Mouse (Mus musculus) ES-E14 (cell line): ENCODE results near the gene Ccdc58. TPM values are rescaled to one million over a fixed set of nuclear protein-coding genes. Genes with fewer than 3 reads are reported as not detected.
A peak's percentile ranks its signal among the peaks of the same experiment; 100 is the strongest.

ENCODE experiments used
- DNase-seq: peaks from one replicate; pipeline ENCODE4 v3.0.0-alpha.2; 2013; ENCODE audit warnings: low read depth, low spot score
- H3K27ac ChIP-seq: 2 replicates; pipeline ENCODE4 v1.5.1; 2012; ENCODE audit warnings: low read depth, mild to moderate bottlenecking, low read length, moderate library complexity, mixed read lengths; ENCODE audit not compliant: poor library complexity, insufficient read depth, severe bottlenecking
- H3K36me3 ChIP-seq: 2 replicates; pipeline ENCODE4 v1.6.1; 2012; ENCODE audit warnings: mild to moderate bottlenecking, low read length, moderate library complexity, mixed read lengths; ENCODE audit not compliant: control insufficient read depth, poor library complexity, insufficient read depth, severe bottlenecking
- H3K4me1 ChIP-seq, 2 experiments: fragments of 150-350 bp in 1 of 2; sonication (generic) in 1 of 2; 2 replicates each; pipeline ENCODE4 v1.6.1; 2012; ENCODE audit warnings: low read length in 2 of 2, mild to moderate bottlenecking in 1 of 2, mixed read lengths in 1 of 2; ENCODE audit not compliant: control insufficient read depth in 2 of 2, insufficient read depth in 2 of 2, poor library complexity in 1 of 2
- H3K4me3 ChIP-seq, 2 experiments: fragments of 150-350 bp in 1 of 2; sonication (generic) in 1 of 2; 2 replicates each; pipeline ENCODE4 v1.5.1; 2012; ENCODE audit warnings: low read length in 2 of 2, low read depth in 1 of 2, mild to moderate bottlenecking in 1 of 2, mixed read lengths in 1 of 2; ENCODE audit not compliant: insufficient read depth in 1 of 2, poor library complexity in 1 of 2, severe bottlenecking in 1 of 2
- H3K9ac ChIP-seq: 2 replicates; pipeline ENCODE4 v1.6.1; 2012; ENCODE audit warnings: low read depth, mild to moderate bottlenecking, low read length, mixed read lengths; ENCODE audit not compliant: poor library complexity, insufficient read depth, severe bottlenecking
- H3K9me3 ChIP-seq: fragments of 150-350 bp; sonication (generic); 2 replicates; pipeline ENCODE4 v1.6.1; 2012; ENCODE audit warnings: low read depth, mild to moderate bottlenecking, low read length; ENCODE audit not compliant: control insufficient read depth, insufficient read depth
- CHD2 ChIP-seq: IDR thresholded peaks from 2 replicates; pipeline ENCODE4 v1.6.1; 2014; ENCODE audit warnings: mild to moderate bottlenecking, low read depth, low read length, inconsistent platforms
- HCFC1 ChIP-seq: IDR thresholded peaks from 2 replicates; pipeline ENCODE4 v1.6.1; 2012; ENCODE audit warnings: low read length, inconsistent platforms, borderline replicate concordance; ENCODE audit not compliant: insufficient read depth
- MAFK ChIP-seq: IDR thresholded peaks from 2 replicates; pipeline ENCODE4 v1.6.1; 2014; ENCODE audit warnings: mild to moderate bottlenecking, low read depth, low read length, inconsistent platforms; ENCODE audit not compliant: insufficient read depth
- ZC3H11A ChIP-seq: IDR thresholded peaks from 2 replicates; pipeline ENCODE4 v1.6.1; 2012; ENCODE audit warnings: low read depth, mild to moderate bottlenecking, inconsistent platforms, low read length, borderline replicate concordance
- ZNF384 ChIP-seq: IDR thresholded peaks from 2 replicates; pipeline ENCODE4 v1.6.1; 2012; ENCODE audit warnings: low read depth, low read length, inconsistent platforms
- in situ Hi-C, 2 experiments: fragments of 600-800 bp; cut with MboI; formaldehyde crosslinking; loops; one replicate each; pipeline ENCODE4 v1.15.1; 2025; ENCODE audit warnings: low sequenced_read_pairs in 2 of 2, inconsistent platforms in 1 of 2; ENCODE audit not compliant: unreplicated experiment in 2 of 2
- total RNA-seq: library from RNA; depleted of rRNA; stranded (reverse); fragments of 300-350 nt; gene quantifications from 2 replicates; pipeline ENCODE4 v1.2.3, GENCODE M21; 2012

Ccdc58 gene
- total RNA-seq, 1 experiment, result 185 TPM

DNA sequence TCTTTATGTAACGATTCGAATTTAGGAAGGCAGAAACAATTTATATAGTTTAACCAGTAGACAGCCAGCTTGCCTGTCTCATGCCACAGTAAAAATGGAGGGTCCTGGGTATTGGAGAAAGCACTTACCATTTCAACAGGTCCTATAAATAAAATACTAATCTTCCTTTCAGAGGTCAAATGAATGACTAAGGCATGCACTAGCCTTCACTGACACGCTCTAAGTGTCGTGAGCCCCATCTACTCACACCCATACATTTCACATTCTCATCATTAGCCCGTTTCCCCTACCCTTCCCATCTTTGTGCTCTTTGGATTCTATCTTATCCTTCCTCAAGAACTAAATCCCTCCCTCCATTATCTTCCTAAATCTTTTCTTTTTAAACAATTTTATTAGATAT lies 6.6 kb upstream of the Ccdc58 start:
- peaks cover 5% of the 10 kb centered on the region for H3K36me3 ChIP-seq
- in situ Hi-C loops, result no loop called here
- no peak overlapping the region for H3K4me3 ChIP-seq
- H3K9me3 ChIP-seq, result no peaks in the 10 kb centered on the region
- TF ChIP-seq CHD2, result no peak
- no peak for TF ChIP-seq ZNF384
- no peak overlapping the region for H3K9ac ChIP-seq
- H3K27ac ChIP-seq, result no peak overlapping the region
- peaks cover 6 to 12% of the 10 kb centered on the region in 2 experiments; a peak in 2 of 4 replicates for H3K4me1 ChIP-seq
- no peak for DNase-seq

DNA sequence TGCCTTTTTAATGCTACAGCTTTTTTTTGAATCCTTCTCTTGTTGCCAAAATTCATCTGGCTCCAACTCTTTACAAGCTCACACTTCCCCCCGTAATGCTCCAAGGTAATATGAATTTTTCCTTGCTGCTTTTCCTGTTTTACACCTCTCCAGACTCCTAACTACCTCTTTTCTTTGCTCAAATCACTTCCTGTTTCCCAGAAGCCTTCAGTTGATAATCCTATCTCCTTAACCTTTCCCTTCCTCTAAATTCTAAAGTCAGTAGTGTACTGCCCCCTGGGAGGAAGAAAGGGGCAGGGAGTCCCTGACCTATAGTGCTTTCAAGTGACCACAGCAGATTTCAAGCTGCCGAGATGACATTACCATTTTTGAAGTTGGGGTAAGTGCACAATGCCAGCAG lies 3.8 kb upstream of the Ccdc58 start:
- no peak for DNase-seq
- H3K4me3 ChIP-seq, result no peak overlapping the region
- no peaks in the 10 kb centered on the region for H3K9me3 ChIP-seq
- TF ChIP-seq ZNF384, result no peak
- in situ Hi-C loops, result no loop called here
- H3K27ac ChIP-seq, result no peak overlapping the region
- H3K4me1 ChIP-seq, result peaks cover 6 to 11% of the 10 kb centered on the region in 2 experiments; a peak in 2 of 4 replicates
- no peak overlapping the region for H3K9ac ChIP-seq
- peaks cover 5% of the 10 kb centered on the region for H3K36me3 ChIP-seq

DNA sequence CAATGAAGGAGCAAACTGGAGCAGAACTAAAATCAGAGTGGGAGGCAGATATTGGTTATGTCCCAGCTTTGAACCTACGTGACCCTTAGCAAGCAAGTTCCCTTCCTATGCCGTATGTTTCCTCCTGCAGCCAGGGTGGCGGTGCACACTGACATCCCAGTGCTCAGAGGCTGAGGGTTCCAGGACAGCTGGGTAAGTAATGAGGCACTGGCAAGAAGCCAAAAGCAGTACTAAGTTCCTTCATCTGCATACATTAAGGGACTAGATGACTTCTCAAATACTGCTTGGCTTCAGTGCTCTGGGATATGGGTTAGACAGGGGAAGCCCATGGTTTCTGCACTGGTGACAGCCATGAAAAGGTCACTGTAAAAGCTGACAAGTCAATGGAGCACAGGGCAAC lies 3.1 kb upstream of the Ccdc58 start:
- Histone ChIP-seq H3K4me1 (peaks cover 6 to 11% of the 10 kb centered on the region in 2 experiments; a peak in 2 of 4 replicates), H3K36me3 (peaks cover 5% of the 10 kb centered on the region), H3K27ac (no peak overlapping the region), H3K9ac (no peak overlapping the region), H3K4me3 (no peak overlapping the region), H3K9me3 (no peaks in the 10 kb centered on the region)
- in situ Hi-C loops, result no loop called here
- no peak for DNase-seq
- TF ChIP-seq ZC3H11A (no peak), ZNF384 (no peak), MAFK (no peak), CHD2 (no peak), HCFC1 (no peak)

DNA sequence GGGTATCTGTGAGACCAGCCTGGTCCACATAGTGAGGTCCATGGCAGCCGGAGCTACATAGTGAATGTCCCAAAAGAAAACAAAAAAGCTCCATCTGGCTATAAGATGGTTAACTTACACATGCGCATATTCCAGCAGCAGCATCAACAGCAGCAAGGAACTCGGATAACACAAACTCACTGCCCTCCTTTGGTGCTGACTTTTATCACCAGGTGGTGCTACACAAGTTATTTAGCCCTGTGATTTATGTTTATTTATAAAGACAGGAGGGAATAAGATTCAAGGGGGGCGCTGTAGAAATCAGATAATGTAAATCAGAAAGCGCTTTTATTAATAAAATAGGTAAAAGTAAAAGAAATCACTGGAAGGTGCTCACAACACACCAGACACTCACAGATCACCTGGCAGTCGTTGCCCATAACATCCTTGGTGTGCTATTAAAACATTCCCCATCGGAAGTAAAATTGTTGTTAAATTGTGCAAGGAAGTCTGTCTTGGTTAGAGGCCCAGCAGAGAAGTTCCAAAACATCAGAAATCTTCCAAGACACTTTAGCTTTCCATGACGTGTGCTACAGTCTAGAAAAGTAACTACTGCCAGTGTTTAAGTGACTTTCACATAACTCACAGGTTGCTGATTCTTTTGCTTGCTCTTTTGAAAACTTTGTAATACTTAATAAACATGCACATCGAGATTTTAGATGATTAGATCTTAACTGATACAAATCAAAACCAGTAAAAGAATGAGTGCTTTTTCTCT lies 1.5 kb upstream of the Ccdc58 start:
- TF ChIP-seq MAFK, result no peak
- TF ChIP-seq HCFC1, result no peak
- TF ChIP-seq ZC3H11A, result no peak
- no peak for TF ChIP-seq ZNF384
- TF ChIP-seq CHD2, result no peak
- peaks cover 0 to 8% of the 10 kb centered on the region in 2 experiments; a peak in 1 of 4 replicates for H3K4me1 ChIP-seq
- no peak overlapping the region for H3K27ac ChIP-seq
- no peaks in the 10 kb centered on the region for H3K9me3 ChIP-seq
- in situ Hi-C loops, result no loop called here
- H3K4me3 ChIP-seq, result peak overlapping the region; percentile 92 to 96
- DNase-seq, result no peak
- peak overlapping the region; percentile 52; the same call in 1 of the 2 replicates for H3K9ac ChIP-seq
- peaks cover 8% of the 10 kb centered on the region for H3K36me3 ChIP-seq

DNA sequence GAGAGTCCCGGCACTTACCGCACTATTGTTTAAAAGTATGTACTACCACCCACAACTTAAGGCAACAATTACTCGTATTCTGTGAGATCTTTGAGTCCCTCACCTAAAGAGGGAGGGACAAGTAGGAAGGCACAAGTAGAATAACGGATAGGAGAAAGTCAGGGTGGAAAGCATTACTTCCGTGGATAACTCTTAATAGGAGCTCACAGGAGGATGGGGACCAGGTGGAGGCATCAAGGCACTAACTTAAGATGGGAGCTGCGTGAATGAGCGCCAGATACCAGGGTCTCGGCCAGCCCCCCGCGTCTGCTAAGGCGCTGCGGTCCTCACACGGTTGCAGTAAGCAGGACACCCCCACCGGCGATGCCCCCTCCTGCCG lies 425 bp upstream of the Ccdc58 start:
- TF ChIP-seq HCFC1 (no peak), CHD2 (no peak), ZNF384 (no peak), MAFK (no peak), ZC3H11A (no peak)
- DNase-seq, result peak; percentile 39
- Histone ChIP-seq H3K27ac (peak overlapping the region; percentile 97), H3K36me3 (peaks cover 8% of the 10 kb centered on the region), H3K9ac (peak overlapping the region; percentile 91), H3K4me1 (peaks cover 0 to 8% of the 10 kb centered on the region in 2 experiments; a peak in 1 of 4 replicates), H3K4me3 (peak overlapping the region; percentile 92 to 96), H3K9me3 (no peaks in the 10 kb centered on the region)
- in situ Hi-C loops, result no loop called here
